Mouse (Mus musculus) liver, embryonic 15.5 days (tissue): ENCODE data around the gene Chchd4. TPM values are rescaled to one million over a fixed set of nuclear protein-coding genes. Genes with fewer than 3 reads are reported as not detected.
A peak's percentile ranks its signal among the peaks of the same experiment; 100 is the strongest.

ENCODE experiments used
- ATAC-seq: fragments of 200-750 bp; cut with Nextera tagmentation; 2 replicates; pipeline ENCODE4 v1.8.0; 2017; ENCODE audit warnings: moderate number of reproducible peaks, mild to moderate bottlenecking, moderate library complexity; ENCODE audit not compliant: insufficient read depth
- H3K27ac ChIP-seq: fragments of 300-500 bp; sonication (generic); replicated peaks from 2 replicates; pipeline ENCODE4 v1.5.1; 2015; ENCODE audit warnings: mild to moderate bottlenecking, inconsistent platforms
- H3K27me3 ChIP-seq: fragments of 300-500 bp; sonication (generic); 2 replicates; pipeline ENCODE4 v1.6.1; 2015; ENCODE audit warnings: mild to moderate bottlenecking, inconsistent platforms
- H3K36me3 ChIP-seq: fragments of 300-500 bp; sonication (generic); replicated peaks from 2 replicates; pipeline ENCODE4 v1.6.1; 2015; ENCODE audit warnings: moderate library complexity, mild to moderate bottlenecking, inconsistent platforms
- H3K4me1 ChIP-seq: fragments of 300-500 bp; sonication (generic); replicated peaks from 2 replicates; pipeline ENCODE4 v1.6.1; 2015; ENCODE audit warnings: inconsistent platforms
- H3K4me2 ChIP-seq: fragments of 300-500 bp; sonication (generic); 2 replicates; pipeline ENCODE4 v1.6.1; 2015; ENCODE audit warnings: moderate library complexity, mild to moderate bottlenecking, inconsistent platforms
- H3K4me3 ChIP-seq: fragments of 300-500 bp; sonication (generic); replicated peaks from 2 replicates; pipeline ENCODE4 v1.5.1; 2015; ENCODE audit warnings: mild to moderate bottlenecking, inconsistent platforms
- H3K9ac ChIP-seq: fragments of 300-500 bp; sonication (generic); 2 replicates; pipeline ENCODE4 v1.6.1; 2015; ENCODE audit warnings: moderate library complexity, mild to moderate bottlenecking, inconsistent platforms
- H3K9me3 ChIP-seq: fragments of 300-500 bp; sonication (generic); replicated peaks from 2 replicates; pipeline ENCODE4 v1.6.1; 2016; ENCODE audit warnings: inconsistent platforms
- WGBS: fragments of 180-500 bp; shearing (Covaris S2); methylation state at CpG from one replicate; pipeline ENCODE4 v1.1.7; 2015; ENCODE audit warnings: mixed read lengths; ENCODE audit not compliant: insufficient replicate concordance; 5-methylcytosine and 5-hydroxymethylcytosine counted together
- polyA plus RNA-seq: library from polyadenylated mRNA; unstranded; fragments of >200 nt; fragmentation: Nextera tagmentation; extraction: Ambion mirVana; gene quantifications from 2 replicates; pipeline ENCODE4 v1.2.1, GENCODE M21; 2015

The Chchd4 gene
- polyA plus RNA-seq, 1 experiment from 2014 or later: 12.3 TPM

DNA sequence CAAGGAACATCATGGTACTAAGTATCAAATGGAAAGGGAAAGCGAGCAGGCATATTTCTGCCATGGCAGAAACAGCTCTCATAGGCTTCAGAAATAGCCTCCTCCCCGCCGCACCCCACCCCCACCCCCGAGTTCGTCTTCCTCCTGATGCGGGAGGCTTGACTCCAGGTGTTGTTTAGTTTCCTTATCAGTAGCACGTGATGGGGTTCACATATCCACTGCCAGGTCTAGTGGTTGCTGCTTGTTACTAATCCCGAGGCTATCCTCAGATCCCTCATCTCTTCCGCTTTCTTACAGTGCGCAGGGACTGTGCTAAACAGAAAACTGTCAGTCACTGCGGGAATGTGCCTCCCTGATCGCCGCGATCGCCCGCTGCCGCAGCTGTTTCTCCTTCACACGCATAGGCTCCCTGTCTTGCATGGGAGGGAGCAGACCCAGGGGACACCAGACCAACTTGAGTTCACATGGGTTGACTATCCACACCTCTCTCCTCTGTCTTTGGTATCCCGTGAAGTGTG is 32.1 kb downstream of the Chchd4 start:
- H3K36me3 ChIP-seq: no peaks in the 10 kb centered on the region
- H3K4me3 ChIP-seq: peak overlapping the region; percentile 65
- H3K9me3 ChIP-seq: no peaks in the 10 kb centered on the region
- WGBS: 1% methylated on average over 19 of the region's 19 CpGs
- ATAC-seq: peak; percentile 63
- H3K4me2 ChIP-seq: peak overlapping the region; percentile 80
- H3K27ac ChIP-seq: peak overlapping the region; percentile 64; the same call in 1 of the 2 replicates
- peak overlapping the region; percentile 40 for H3K9ac ChIP-seq
- H3K4me1 ChIP-seq: peaks cover 10% of the 10 kb centered on the region
- peaks cover 36% of the 10 kb centered on the region for H3K27me3 ChIP-seq

DNA sequence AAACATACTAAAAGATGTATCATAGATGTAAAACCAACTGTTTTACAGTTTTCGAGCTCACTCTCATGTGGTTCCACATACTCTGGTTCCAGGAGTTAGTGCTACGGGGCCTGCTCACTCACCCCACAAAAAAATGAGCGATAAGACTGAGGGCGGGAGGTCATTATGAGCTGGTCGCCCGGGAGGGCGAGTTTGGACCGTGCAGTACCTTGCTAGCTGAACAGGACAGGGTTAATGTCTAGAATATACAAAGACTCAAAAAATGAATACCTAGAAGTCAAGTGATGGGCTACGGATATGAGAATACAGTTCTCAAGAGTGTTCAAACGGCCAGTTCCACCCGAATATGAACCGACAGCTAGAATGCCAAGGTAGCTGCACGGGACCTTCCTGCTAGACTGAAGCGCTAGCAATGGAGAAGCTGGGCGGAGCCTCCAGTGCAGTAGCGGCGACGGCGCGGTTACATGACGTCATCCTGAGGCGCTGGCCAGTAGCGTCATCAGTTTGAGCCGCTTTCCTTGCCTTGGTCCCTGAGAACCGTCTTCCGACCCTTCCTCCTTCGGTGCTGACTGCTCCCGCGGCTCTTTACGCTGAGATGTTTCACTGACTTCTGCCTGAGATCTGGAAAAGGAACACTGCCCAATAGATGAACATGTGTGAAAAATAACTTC is 32.7 kb downstream of the Chchd4 start:
- peak overlapping the region; percentile 80 for H3K4me2 ChIP-seq
- H3K27ac ChIP-seq: peak overlapping the region; percentile 64
- H3K4me1 ChIP-seq: peaks cover 10% of the 10 kb centered on the region
- H3K36me3 ChIP-seq: no peaks in the 10 kb centered on the region
- no peaks in the 10 kb centered on the region for H3K9me3 ChIP-seq
- peak; percentile 86 for ATAC-seq
- peaks cover 42% of the 10 kb centered on the region for H3K27me3 ChIP-seq
- peak overlapping the region; percentile 65 for H3K4me3 ChIP-seq
- WGBS: 2% methylated on average over 30 of the region's 30 CpGs
- H3K9ac ChIP-seq: peak overlapping the region; percentile 40

DNA sequence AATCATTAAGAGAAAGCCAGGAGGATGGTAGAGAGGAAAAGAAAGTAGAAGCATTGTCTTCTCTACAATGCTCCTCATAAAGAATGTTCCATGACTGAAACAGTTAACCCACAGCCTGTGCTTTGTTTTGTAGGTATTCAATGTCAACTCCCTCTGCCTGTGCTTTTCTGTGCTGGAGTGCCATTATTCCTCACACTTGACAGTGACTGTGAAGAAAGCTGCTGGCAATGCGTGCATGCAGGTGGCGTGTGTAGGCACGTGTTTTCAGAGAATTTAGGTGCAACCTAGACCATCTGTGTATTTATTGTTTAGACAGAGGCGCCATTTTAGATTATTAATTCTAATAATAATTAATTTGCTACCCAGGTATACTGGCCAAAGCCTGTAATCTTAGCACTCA is 49.2 kb downstream of the Chchd4 start:
- WGBS: 51% methylated on average over 4 of the region's 4 CpGs
- H3K27me3 ChIP-seq: 0 out of 2 replicates have a peak, but pooled peaks cover 5% of the 10 kb centered on the region
- ATAC-seq: no peak
- no peak overlapping the region for H3K9ac ChIP-seq
- no peaks in the 10 kb centered on the region for H3K9me3 ChIP-seq
- no peak overlapping the region for H3K4me3 ChIP-seq
- H3K36me3 ChIP-seq: no peaks in the 10 kb centered on the region
- no peak overlapping the region for H3K4me2 ChIP-seq
- H3K4me1 ChIP-seq: no peaks in the 10 kb centered on the region
- H3K27ac ChIP-seq: no peak overlapping the region

DNA sequence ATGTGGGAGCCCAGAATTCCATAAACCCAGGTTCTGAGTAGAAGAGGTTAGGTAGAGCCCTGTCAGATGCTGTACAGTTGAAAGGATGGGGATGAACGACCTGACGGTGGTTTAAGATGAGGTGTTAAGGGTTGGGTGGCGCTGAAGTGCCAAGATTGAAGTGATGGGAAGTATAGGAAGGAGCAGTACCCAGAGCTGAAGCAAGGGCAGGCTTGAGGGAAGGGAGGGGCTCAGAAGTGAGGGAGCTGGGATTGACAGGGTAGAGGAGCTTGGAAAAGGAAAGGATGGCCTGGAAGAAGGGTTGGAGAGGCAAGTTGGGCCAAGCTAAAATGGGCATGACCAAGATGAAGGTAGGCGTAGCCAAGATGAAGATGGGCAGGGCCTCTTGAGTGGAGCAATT is 51.7 kb downstream of the Chchd4 start:
- Histone ChIP-seq H3K4me1 (no peaks in the 10 kb centered on the region), H3K4me2 (no peak overlapping the region), H3K27me3 (peaks cover 16% of the 10 kb centered on the region), H3K27ac (no peak overlapping the region), H3K9me3 (no peaks in the 10 kb centered on the region), H3K4me3 (no peak overlapping the region), H3K9ac (no peak overlapping the region), H3K36me3 (no peaks in the 10 kb centered on the region)
- 45% methylated on average over 4 of the region's 4 CpGs for WGBS
- no peak for ATAC-seq

DNA sequence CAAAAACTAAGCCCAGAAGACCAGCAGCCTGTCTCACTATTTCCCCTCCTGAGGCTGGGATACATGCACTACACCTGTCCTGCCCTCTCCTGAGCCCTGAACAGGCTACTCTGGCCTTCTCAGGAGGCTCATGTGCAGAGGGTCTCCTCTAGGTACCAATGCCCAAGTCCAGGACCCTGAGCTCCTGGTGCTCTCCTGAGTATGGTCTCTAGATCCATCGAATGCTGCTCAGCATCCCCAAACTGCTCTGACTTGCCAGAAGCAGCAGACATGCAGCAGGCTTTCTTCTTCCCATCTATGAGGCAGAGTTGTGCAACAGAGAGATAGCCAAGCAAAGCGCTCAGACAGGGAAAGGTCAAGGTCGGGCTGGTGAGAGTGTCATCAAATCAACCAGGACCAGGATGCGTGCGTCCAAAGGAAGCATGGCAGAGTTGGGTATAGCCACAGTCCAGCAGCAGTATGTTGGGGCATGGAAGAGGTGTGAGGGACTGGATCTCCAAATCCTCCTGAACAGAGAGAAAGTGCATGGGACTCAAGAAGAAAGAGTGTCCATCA is 56.0 kb downstream of the Chchd4 start:
- Histone ChIP-seq H3K9me3 (no peaks in the 10 kb centered on the region), H3K36me3 (no peaks in the 10 kb centered on the region), H3K27ac (no peak overlapping the region), H3K4me1 (no peaks in the 10 kb centered on the region), H3K4me3 (no peak overlapping the region), H3K27me3 (peaks cover 54% of the 10 kb centered on the region), H3K9ac (no peak overlapping the region), H3K4me2 (no peak overlapping the region)
- no peak for ATAC-seq
- 52% methylated on average over 5 of the region's 5 CpGs for WGBS

DNA sequence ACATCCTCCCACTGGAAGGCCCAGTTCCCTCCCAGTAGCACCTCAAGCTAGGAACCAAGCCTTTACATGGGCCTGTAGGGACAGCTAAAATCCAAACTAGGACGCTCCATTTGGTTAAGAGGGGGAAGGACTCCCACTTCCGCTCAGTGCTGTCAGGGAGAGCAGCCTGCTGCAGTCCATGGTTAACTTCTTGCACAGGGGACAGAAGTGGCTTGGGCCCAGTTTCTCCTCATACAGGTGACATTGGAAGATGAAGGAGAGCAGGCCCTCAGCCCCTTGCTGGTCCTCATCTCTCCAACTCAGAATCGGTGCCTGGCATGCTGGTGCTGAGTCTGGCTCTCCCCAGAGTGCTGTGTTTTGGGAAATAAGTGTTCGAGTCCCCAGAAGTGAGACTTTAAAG is 57.2 kb downstream of the Chchd4 start:
- 49% methylated on average over 4 of the region's 4 CpGs for WGBS
- peaks cover 61% of the 10 kb centered on the region for H3K27me3 ChIP-seq
- no peaks in the 10 kb centered on the region for H3K9me3 ChIP-seq
- H3K27ac ChIP-seq: no peak overlapping the region
- peaks cover 5% of the 10 kb centered on the region; the same call in 1 of the 2 replicates for H3K4me1 ChIP-seq
- no peak overlapping the region for H3K9ac ChIP-seq
- no peak overlapping the region for H3K4me2 ChIP-seq
- ATAC-seq: no peak
- no peaks in the 10 kb centered on the region for H3K36me3 ChIP-seq
- no peak overlapping the region for H3K4me3 ChIP-seq

DNA sequence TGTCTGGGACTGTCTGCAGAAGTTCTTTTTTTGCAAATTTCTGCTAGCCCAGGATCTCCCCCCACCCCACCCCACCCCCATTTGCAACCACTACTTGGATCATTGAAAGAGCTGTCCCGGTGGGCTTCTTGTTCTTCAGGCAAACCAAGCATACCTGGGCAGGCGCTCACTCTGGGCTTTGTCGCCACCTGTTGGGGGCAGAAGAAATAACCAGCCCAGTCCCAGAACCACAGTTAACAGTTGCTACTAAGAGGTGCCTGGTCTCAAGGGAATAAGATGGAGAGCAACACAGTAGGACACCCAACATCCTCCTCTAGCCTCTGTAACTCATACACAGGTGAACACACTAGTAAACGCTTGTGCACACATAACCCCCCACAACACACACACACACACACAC is 58.5 kb downstream of the Chchd4 start:
- H3K4me3 ChIP-seq: no peak overlapping the region
- no peaks in the 10 kb centered on the region for H3K36me3 ChIP-seq
- no peak for ATAC-seq
- no peak overlapping the region for H3K27ac ChIP-seq
- no peaks in the 10 kb centered on the region for H3K9me3 ChIP-seq
- peaks cover 10% of the 10 kb centered on the region; the same call in 1 of the 2 replicates for H3K4me1 ChIP-seq
- H3K27me3 ChIP-seq: peaks cover 74% of the 10 kb centered on the region
- H3K9ac ChIP-seq: no peak overlapping the region
- H3K4me2 ChIP-seq: no peak overlapping the region
- WGBS: 6% methylated on average over 4 of the region's 4 CpGs

Other genes with a start within 250 kb of the Chchd4 start
- not detected in 2 replicates for gene Wnt7a, start 62.2 kb downstream of the Chchd4 start, polyA plus RNA-seq
- gene Tmem43, start 157 bp upstream of the Chchd4 start, polyA plus RNA-seq: 12.0 and 12.2 TPM in 2 replicates
- gene Xpc, start 42.3 kb upstream of the Chchd4 start, polyA plus RNA-seq: 5.0 and 5.1 TPM in 2 replicates
- gene Lsm3, start 42.4 kb upstream of the Chchd4 start, polyA plus RNA-seq: 94.8 and 106 TPM in 2 replicates
- gene Slc6a6, start 210.5 kb upstream of the Chchd4 start, polyA plus RNA-seq: 19.5 and 20.1 TPM in 2 replicates